Mouse (Mus musculus) splenic B cell, adult 2 months (primary cell): ENCODE measurements around the gene Krtap8-1.

Experiments
- DNase-seq: peaks from one replicate; pipeline ENCODE4 v3.0.0-alpha.2; 2011; ENCODE audit warnings: low read depth, low spot score
- H3K27me3 ChIP-seq: 2 replicates; pipeline ENCODE4 v1.6.1; 2012; ENCODE audit warnings: mild to moderate bottlenecking, low read length, moderate library complexity, mixed read lengths; ENCODE audit not compliant: control insufficient read depth, poor library complexity, insufficient read depth, severe bottlenecking
- H3K36me3 ChIP-seq: 2 replicates; pipeline ENCODE4 v1.6.1; 2012; ENCODE audit warnings: mild to moderate bottlenecking, low read length, moderate library complexity, mixed read lengths; ENCODE audit not compliant: control insufficient read depth, poor library complexity, insufficient read depth, severe bottlenecking

The Krtap8-1 gene

DNA sequence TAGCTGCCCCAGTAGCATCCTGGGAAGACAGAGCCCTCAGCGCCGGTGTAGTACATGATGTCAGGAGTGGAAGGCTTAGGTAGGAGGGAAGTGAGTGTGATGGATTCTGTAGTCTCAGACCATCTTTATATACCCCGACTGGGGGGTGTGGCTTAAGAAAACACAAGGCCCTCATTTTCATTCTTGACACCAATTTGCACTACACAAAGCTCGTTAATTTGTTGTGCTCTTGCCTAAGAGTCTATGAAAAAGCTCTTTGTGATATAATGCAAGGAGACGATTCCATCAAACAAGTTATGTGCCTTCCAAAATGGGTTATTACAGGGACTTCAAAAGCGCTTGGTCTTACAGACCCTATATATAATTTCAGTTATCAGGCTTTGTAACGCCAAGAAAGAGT is at the start of gene Krtap8-1:
TSS of gene Krtap8-1 (minus strand) at position 101 of the 400 bp plus-strand sequence.
- Histone ChIP-seq H3K36me3 (no peaks in the 10 kb centered on the region), H3K27me3 (no peaks in the 10 kb centered on the region)
- DNase-seq: no peak

DNA sequence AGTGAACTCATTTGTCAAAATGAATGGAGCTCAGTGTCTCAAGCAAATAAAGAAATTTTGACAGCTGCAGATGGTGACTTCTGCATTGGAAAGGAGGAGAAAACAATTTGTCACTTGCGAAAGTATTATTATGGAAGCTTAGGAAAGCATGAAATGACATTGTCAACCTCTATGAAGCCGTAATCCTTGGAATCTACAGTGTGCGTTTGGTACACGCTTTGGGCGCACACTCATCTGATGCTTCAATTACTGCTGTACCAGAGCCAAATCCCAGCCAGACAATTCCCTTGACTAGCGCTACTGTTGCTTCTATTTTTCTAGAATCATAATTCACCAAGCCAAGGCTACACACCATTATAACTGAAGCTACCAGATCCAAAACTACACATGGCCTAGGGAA is 49.6 kb upstream of the Krtap8-1 start:
- DNase-seq: no peak
- H3K27me3 ChIP-seq: no peaks in the 10 kb centered on the region
- no peaks in the 10 kb centered on the region for H3K36me3 ChIP-seq

- no peaks in the 10 kb centered on the region for H3K27me3 ChIP-seq
Observed at GRCm38 (mm10) chr16:89530547-89530946, 42.8 kb upstream of the Krtap8-1 start.

DNA sequence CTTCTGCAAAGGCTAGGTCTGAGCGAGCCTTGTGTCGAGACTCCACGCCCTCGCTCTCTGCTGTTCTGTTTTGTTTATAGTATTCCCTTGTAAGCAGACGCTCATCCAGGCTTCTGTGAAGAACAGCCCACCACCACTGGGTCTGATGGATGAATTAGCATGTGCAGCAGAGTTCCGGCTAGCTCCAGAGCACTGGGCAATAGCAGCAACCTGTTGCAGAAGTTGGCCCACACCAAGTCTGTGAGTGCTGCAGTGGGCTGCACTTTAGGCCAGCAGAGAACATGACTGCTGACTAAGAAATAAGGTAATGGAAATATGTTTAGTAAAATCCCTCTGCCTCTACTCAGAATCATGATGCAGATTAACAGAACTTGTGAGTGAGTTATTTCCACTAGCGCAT is 42.1 kb upstream of the Krtap8-1 start:
- H3K36me3 ChIP-seq: no peaks in the 10 kb centered on the region
- no peak for DNase-seq
- no peaks in the 10 kb centered on the region for H3K27me3 ChIP-seq

More at GRCm38 (mm10) chr16:89530547-89530946, 42.8 kb upstream of the Krtap8-1 start:
- H3K36me3 ChIP-seq: no peaks in the 10 kb centered on the region
- no peak for DNase-seq

- DNase-seq: no peak
- no peaks in the 10 kb centered on the region for H3K27me3 ChIP-seq
- H3K36me3 ChIP-seq: no peaks in the 10 kb centered on the region
Observed at GRCm38 (mm10) chr16:89528380-89528779, 40.6 kb upstream of the Krtap8-1 start.

DNA sequence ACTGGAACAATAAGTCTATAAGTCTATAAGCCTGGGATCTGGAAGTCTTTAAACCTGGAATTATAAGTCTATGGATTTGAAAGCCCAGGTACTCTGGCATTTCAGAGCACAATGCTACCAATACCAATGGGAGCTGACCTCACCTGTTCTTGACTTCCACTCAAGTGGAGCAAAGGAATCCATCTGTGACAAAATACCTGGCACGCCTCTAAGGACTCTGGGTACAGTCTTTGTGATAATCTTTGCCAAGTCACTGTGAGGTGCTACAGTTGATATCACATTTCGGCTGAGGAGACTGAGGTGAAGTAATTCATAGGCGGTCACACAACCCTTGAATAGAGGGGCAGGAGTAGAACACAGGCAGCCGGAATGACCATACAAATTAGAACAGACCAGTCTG is 33.2 kb upstream of the Krtap8-1 start:
- no peak for DNase-seq
- no peaks in the 10 kb centered on the region for H3K27me3 ChIP-seq

DNA sequence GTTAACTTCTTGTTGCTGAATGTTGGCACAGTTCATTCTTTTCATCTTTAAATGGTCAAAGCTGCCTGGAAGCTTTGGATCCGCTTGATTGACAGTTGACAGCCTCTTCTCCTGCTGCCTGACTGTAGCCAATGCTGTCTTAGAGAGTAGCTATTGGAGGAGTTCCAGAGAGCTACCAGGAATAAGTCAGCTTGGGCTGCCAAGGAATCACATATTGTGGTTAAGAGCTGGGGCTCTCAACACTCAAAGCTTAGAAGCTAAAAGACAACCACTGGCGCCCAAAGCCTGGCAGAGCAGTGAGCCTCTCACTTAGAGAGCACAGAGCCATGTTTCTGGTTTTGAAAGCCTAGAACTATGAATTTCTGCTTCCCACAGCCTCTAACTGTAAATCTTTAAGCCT is 32.8 kb upstream of the Krtap8-1 start:
- DNase-seq: no peak
- H3K36me3 ChIP-seq: no peaks in the 10 kb centered on the region
- no peaks in the 10 kb centered on the region for H3K27me3 ChIP-seq

More for the DNA sequence above, 33.2 kb upstream of the Krtap8-1 start:
- no peaks in the 10 kb centered on the region for H3K36me3 ChIP-seq

- Histone ChIP-seq H3K27me3 (no peaks in the 10 kb centered on the region), H3K36me3 (no peaks in the 10 kb centered on the region)
- no peak for DNase-seq
Observed at GRCm38 (mm10) chr16:89520091-89520490, 32.3 kb upstream of the Krtap8-1 start.

DNA sequence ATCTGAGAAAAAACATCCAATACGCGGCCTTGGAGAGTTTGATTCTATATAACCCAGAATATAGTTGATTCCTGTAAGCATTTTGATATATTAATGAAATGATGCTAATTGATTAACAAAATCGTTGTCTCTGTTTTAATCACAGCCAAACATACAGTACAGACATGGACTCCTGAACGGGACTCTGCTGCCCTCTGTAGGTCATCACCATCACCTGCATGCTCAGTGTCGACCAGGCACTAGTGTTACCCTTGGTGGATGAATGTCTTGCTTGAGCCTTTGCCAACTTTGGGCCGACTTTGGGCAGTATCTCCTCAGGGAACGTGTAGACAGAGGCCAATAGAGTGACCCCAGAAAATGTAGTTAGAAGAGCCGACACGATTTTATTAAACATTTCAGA is 29.9 kb upstream of the Krtap8-1 start:
- no peaks in the 10 kb centered on the region for H3K36me3 ChIP-seq
- DNase-seq: no peak

GRCm38 (mm10) chr16:89513431-89513830 is 25.7 kb upstream of the Krtap8-1 start:
- Histone ChIP-seq H3K27me3 (no peaks in the 10 kb centered on the region), H3K36me3 (no peaks in the 10 kb centered on the region)
- DNase-seq: no peak

More for the DNA sequence above, 29.9 kb upstream of the Krtap8-1 start:
- no peaks in the 10 kb centered on the region for H3K27me3 ChIP-seq

DNA sequence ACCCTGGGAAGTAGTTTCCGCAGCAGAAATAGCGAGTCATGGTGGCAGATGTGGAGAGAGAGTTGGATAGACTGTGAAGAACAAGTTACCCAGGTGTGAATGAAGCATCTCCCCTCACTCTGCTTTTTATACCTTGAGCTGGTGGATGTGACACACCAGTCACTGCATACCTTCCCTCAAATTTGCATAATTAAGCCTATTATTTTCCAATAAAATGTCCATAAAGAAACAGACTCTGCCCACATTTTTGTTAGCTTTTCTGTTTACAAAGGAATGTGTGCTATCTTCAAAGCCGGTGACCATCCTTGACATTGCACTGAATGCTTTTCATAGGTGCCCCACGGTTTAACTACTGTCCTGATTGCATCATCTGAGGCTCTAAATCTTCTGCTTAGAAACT is 20.5 kb upstream of the Krtap8-1 start, which contains the start of gene Krtap7-1:
TSS of gene Krtap7-1 (minus strand) at position 101 of the 400 bp plus-strand sequence.
- Histone ChIP-seq H3K27me3 (no peaks in the 10 kb centered on the region), H3K36me3 (no peaks in the 10 kb centered on the region)
- DNase-seq: no peak

DNA sequence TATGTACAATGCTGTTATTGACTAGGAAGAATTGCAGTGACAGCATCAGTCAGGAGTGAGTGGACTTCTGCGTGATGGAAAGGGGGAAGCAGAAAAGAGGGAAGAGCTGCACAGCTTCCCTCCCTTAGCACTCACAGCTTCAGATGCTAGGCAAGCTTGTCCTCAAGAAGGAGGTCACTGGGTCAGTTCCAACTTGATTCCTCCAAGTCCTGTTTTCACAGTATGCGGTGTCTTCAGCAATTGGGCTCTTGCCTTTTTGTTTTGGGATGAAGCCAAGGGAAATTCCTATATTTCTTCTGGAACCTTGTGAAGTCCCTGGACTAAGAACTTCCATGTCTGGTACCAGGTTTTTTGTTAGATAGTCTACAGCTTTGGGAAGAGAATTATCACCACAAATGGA is 15.8 kb upstream of the Krtap8-1 start:
- no peaks in the 10 kb centered on the region for H3K27me3 ChIP-seq
- no peaks in the 10 kb centered on the region for H3K36me3 ChIP-seq
- DNase-seq: no peak

DNA sequence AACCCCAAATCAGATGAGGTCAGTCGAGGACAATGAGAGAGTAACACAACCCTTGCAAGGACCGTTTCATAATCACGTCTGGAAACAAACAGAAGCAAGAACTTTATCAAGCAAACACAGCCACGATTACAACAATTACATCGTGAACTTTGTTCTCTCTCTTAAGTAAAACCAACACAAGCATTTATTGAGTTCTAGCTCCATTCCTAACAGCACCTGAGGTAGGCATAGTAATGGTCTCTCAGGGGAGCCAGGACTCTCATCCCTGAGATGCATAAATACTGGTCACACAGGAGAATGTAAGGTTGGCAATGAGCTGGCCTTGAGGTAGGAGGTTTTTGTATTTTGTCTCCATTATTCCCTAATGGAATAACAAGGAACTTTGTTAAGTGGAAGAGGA is 14.1 kb upstream of the Krtap8-1 start:
- H3K27me3 ChIP-seq: no peaks in the 10 kb centered on the region
- DNase-seq: no peak
- H3K36me3 ChIP-seq: no peaks in the 10 kb centered on the region

DNA sequence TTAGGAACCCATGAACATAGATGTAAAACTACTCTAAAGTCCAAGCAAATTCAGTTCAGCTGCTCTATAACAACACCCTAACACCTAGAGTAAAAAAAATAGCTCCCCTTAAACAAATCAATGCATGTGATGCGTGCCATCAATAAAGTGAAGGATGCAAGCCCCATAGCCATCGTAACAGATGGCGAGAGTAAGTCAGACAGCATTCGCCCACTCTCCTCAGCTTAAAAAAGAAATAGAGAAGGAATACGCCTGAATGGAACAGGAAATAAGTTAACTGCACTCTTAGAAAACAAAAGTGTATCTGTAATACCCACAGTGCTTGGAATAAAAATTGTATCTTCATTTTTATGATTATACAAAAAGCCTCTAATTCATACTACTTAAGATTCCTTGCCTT is 9.2 kb upstream of the Krtap8-1 start:
- Histone ChIP-seq H3K27me3 (no peaks in the 10 kb centered on the region), H3K36me3 (no peaks in the 10 kb centered on the region)

DNA sequence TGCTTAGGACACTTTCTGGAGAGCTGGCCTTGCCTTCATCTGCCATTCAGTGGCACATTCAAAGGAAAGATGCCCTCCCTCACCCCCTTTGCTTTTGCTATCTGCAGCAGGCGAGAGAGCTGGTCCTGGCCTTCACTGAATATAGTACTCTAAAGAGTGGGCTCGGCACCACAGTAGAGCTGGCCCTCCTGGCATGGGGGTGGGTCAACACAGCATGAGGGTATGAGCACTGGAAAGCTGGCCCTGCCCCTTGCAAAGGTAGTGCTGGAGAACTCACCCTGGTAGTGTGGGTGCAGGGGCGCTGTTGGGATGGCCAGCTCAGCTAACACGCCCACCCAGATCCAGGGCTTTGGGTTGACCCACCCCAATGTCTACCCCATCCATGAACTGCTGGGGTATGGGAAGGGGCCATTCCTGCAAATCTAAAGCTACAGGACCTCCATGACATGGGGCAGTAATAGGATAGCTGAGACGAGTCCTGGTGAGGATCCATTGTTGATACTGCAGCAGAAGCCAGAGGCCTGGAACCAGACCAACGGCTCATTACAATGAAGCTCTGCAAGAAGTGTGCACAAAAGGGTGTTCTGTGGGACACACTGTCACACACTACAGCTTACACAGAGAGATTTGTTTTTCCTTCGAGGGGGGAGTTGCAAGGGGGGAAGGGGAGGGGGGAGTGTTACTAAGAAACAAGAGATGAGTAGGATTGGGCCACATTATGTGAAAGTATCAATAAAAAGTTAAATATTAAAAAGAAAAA is 7.8 kb upstream of the Krtap8-1 start:
- DNase-seq: no peak
- Histone ChIP-seq H3K36me3 (no peaks in the 10 kb centered on the region), H3K27me3 (no peaks in the 10 kb centered on the region)

More for the DNA sequence above, 9.2 kb upstream of the Krtap8-1 start:
- no peak for DNase-seq
